Mouse (Mus musculus): ENCODE results near the gene Htr5b. TPM values are rescaled to one million over a fixed set of nuclear protein-coding genes. Genes with fewer than 3 reads are reported as not detected.
A peak's percentile ranks its signal among the peaks of the same experiment; 100 is the strongest.

The Htr5b gene
- total RNA-seq (2021): 1 to 10 TPM; 1.7 to 2.7 TPM

GRCm38 (mm10) chr1:121528399-121528720 lies at the start of gene Htr5b:
Gene Htr5b, minus strand, starts transcription at chr1:121528465.
- DNase-seq: peak; percentile 27
- intact Hi-C loops (cut with DNase I): no loop called here

GRCm38 (mm10) chr1:121577491-121577890 lies 49.2 kb upstream of the Htr5b start:
- no peak for DNase-seq
- intact Hi-C loops (cut with DNase I): no loop called here

- intact Hi-C loops (cut with DNase I): no loop called here
- no peak for DNase-seq
These were observed 42.3 kb upstream of the Htr5b start for GRCm38 (mm10) chr1:121570522-121570921.

GRCm38 (mm10) chr1:121567521-121568489 lies 39.5 kb upstream of the Htr5b start, which contains the start of gene Ddx18:
Gene Ddx18, minus strand, starts transcription at chr1:121567989.
- peak; percentile 97 for DNase-seq
- intact Hi-C loops (cut with DNase I): no loop called here

GRCm38 (mm10) chr1:121557861-121558260 lies 29.6 kb upstream of the Htr5b start:
- no peak for DNase-seq
- intact Hi-C loops (cut with DNase I): loop anchor here (5.0 kb wide), 1 partner anchor 61 kb away; no protein-coding TSS in a partner anchor

GRCm38 (mm10) chr1:121551457-121551835 lies 23.2 kb upstream of the Htr5b start:
- intact Hi-C loops (cut with DNase I): loop anchor here (5.0 kb wide), 1 partner anchor 964 kb away; no protein-coding TSS in a partner anchor
- DNase-seq: peak; percentile 27

GRCm38 (mm10) chr1:121550801-121551456 lies 22.7 kb upstream of the Htr5b start:
- intact Hi-C loops (cut with DNase I): loop anchor here (5.0 kb wide), 1 partner anchor 964 kb away; no protein-coding TSS in a partner anchor
- no peak for DNase-seq

- peak; percentile 6 for DNase-seq
- intact Hi-C loops (cut with DNase I): no loop called here
These were observed 21.2 kb upstream of the Htr5b start for GRCm38 (mm10) chr1:121549456-121549855.

- no peak for DNase-seq
These were observed 20.4 kb upstream of the Htr5b start for GRCm38 (mm10) chr1:121548667-121549066.

GRCm38 (mm10) chr1:121546844-121547243 lies 18.6 kb upstream of the Htr5b start:
- intact Hi-C loops (cut with DNase I): no loop called here

More at GRCm38 (mm10) chr1:121548667-121549066, 20.4 kb upstream of the Htr5b start:
- intact Hi-C loops (cut with DNase I): no loop called here

GRCm38 (mm10) chr1:121540361-121540760 lies 12.1 kb upstream of the Htr5b start:
- DNase-seq: no peak
- intact Hi-C loops (cut with DNase I): no loop called here

More at GRCm38 (mm10) chr1:121546844-121547243, 18.6 kb upstream of the Htr5b start:
- no peak for DNase-seq

GRCm38 (mm10) chr1:121531439-121531838 lies 3.2 kb upstream of the Htr5b start:
- intact Hi-C loops (cut with DNase I): no loop called here
- DNase-seq: no peak

GRCm38 (mm10) chr1:121529286-121529685 lies 1.0 kb upstream of the Htr5b start:
- no peak for DNase-seq
- intact Hi-C loops (cut with DNase I): no loop called here

GRCm38 (mm10) chr1:121527600-121528398 lies 466 bp downstream of the Htr5b start:
- DNase-seq: peak; percentile 10
- intact Hi-C loops (cut with DNase I): no loop called here

GRCm38 (mm10) chr1:121527061-121527460 lies 1.2 kb downstream of the Htr5b start:
- DNase-seq: no peak
- intact Hi-C loops (cut with DNase I): no loop called here

- DNase-seq: no peak
- intact Hi-C loops (cut with DNase I): no loop called here
These were observed 9.7 kb downstream of the Htr5b start for GRCm38 (mm10) chr1:121518609-121519008.

- intact Hi-C loops (cut with DNase I): no loop called here
- no peak for DNase-seq
These were observed 16.3 kb downstream of the Htr5b start for GRCm38 (mm10) chr1:121511966-121512365.

GRCm38 (mm10) chr1:121511186-121511585 lies 17.1 kb downstream of the Htr5b start:
- intact Hi-C loops (cut with DNase I): no loop called here
- DNase-seq: peak; percentile 41

GRCm38 (mm10) chr1:121510420-121511140 lies 17.7 kb downstream of the Htr5b start:
- peak; percentile 73 for DNase-seq
- intact Hi-C loops (cut with DNase I): no loop called here

- intact Hi-C loops (cut with DNase I): no loop called here
- DNase-seq: no peak
These were observed 19.5 kb downstream of the Htr5b start for GRCm38 (mm10) chr1:121508729-121509128.

All from left cerebral cortex, postnatal 4 days (tissue).